Mouse (Mus musculus): ENCODE data around the gene Slc39a9. TPM values are rescaled to one million over a fixed set of nuclear protein-coding genes. Genes with fewer than 3 reads are reported as not detected.
A peak's percentile ranks its signal among the peaks of the same experiment; 100 is the strongest.

The Slc39a9 gene
- 23.8 and 27.4 TPM in 2 replicates for polyA plus RNA-seq (2014; fragmentation: Nextera tagmentation; extraction: Ambion mirVana)

DNA sequence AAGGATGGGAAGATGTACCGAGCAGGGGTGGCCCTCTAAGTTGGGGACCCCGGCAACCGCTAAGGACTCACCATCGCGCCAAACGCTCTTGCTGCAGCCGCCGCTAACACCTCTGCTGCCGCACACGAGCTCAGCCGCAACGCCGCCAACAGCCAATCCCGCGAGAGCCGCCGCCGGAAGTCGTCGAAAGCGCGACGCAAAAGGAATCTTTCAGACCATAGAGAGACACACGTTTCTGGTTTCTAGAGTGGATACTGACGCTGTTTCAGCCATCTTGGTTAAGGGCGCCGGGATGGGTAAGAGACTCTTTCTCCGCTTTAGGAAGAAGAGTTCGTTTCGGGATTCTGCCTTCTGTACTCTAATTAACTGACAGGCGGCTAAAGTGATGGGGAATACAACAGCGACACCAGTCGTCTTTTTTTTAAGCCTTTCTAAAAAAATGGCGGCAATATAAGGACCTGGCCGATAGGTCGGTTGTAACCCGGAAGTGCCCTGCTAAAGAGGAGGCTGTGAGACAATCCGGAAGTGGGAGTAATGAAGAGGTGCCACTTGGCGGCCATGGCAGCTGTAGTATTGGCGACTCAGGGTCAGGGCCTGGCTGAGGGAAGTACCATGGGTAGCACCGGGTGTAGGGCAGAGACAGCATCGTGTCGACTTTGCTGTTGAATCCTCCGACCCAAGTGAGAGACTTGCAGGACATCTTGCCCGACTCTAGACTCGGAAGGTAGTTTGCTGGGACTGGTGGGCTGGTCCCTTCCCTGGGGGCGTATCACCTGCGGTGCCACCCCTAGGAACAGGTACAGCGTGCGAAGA lies at the start of gene Slc39a9, which contains the start of gene Erh:
Gene Slc39a9 (plus strand): TSS at position 191 of the 813 bp plus-strand sequence.
Gene Erh (minus strand): TSS at position 649 of the 813 bp plus-strand sequence.
- Histone ChIP-seq H3K9me3 (ENCODE audit: control insufficient read depth, low read length) (no peaks in the 10 kb centered on the region), H3K27me3 (ENCODE audit: control insufficient read depth, insufficient read depth, low read length) (no peaks in the 10 kb centered on the region), H3K4me1 (ENCODE audit: control insufficient read depth, insufficient read depth, low read length) (peaks cover 8% of the 10 kb centered on the region), H3K4me3 (ENCODE audit: low read depth, low read length) (peak within 1 kb of the TSS; percentile 98), H3K4me2 (ENCODE audit: low read depth, severe bottlenecking) (peak within 1 kb of the TSS; percentile 70), H3K27ac (replicated peaks; ENCODE audit: low read depth, low read length) (peak within 1 kb of the TSS; percentile 76), H3K36me3 (ENCODE audit: control insufficient read depth, insufficient read depth, low read length) (peaks cover 8% of the 10 kb centered on the region), H3K9ac (ENCODE audit: low read length) (peak within 1 kb of the TSS; percentile 96)
- peak; percentile 94 for DNase-seq (ENCODE audit: low spot score)
- under 1% methylated on average over 50 of the region's 50 CpGs for WGBS
- ATAC-seq (ENCODE audit: insufficient number of reproducible peaks, low FRiP score, low TSS enrichment, low read depth): peak; percentile 96

DNA sequence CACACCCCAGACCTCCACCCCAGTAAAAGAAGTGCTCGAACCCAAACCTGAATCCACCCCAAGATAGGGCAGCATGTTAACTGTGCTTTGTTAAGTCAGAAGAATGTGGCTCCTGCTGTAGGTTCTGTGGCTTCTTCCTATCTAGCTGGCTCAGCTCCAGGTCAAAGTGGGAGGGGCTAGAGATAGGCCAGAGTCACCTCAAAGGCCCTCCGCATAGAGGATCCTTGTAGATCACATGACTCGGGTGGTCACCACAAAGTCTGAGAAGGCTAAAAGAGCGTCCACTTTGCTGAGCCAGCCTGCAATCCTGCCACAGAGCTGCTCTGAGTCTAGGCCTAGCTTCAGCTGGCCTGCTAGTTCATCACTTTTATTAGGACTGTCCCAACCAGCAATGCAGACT lies 49.5 kb upstream of the Slc39a9 start:
- Histone ChIP-seq H3K9ac (ENCODE audit: low read length) (no peak overlapping the region), H3K4me1 (ENCODE audit: control insufficient read depth, insufficient read depth, low read length) (no peaks in the 10 kb centered on the region), H3K27ac (replicated peaks; ENCODE audit: low read depth, low read length) (no peak overlapping the region), H3K4me3 (ENCODE audit: low read depth, low read length) (no peak overlapping the region), H3K36me3 (ENCODE audit: control insufficient read depth, insufficient read depth, low read length) (no peaks in the 10 kb centered on the region), H3K27me3 (ENCODE audit: control insufficient read depth, insufficient read depth, low read length) (no peaks in the 10 kb centered on the region), H3K4me2 (ENCODE audit: low read depth, severe bottlenecking) (no peak overlapping the region), H3K9me3 (ENCODE audit: control insufficient read depth, low read length) (no peaks in the 10 kb centered on the region)
- ATAC-seq (ENCODE audit: insufficient number of reproducible peaks, low FRiP score, low TSS enrichment, low read depth) (no peak), DNase-seq (ENCODE audit: low spot score) (no peak)
- 84% methylated on average over 4 of the region's 4 CpGs for WGBS

DNA sequence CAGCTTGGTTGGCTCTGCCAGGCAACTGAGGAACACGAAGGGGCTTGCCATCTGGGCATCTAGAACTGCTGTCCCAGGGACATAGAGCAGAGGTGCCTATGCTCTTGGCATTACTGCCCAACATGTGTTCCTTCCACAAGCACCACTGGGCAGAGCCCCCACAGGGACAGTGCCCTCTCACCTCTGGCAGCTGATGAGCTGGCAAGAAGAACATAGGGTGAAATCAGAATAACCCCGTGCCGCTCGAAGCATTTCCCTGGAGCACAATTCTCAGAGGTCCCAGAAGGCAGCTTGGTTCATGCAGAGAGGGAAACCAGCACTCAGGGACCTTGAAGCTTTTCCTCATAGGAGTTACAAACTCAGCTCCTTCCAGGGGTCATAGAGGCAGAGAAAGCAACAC lies 48.9 kb upstream of the Slc39a9 start:
- no peak for ATAC-seq (ENCODE audit: insufficient number of reproducible peaks, low FRiP score, low TSS enrichment, low read depth)
- Histone ChIP-seq H3K9me3 (ENCODE audit: control insufficient read depth, low read length) (no peaks in the 10 kb centered on the region), H3K4me1 (ENCODE audit: control insufficient read depth, insufficient read depth, low read length) (no peaks in the 10 kb centered on the region), H3K27ac (replicated peaks; ENCODE audit: low read depth, low read length) (no peak overlapping the region), H3K4me2 (ENCODE audit: low read depth, severe bottlenecking) (no peak overlapping the region), H3K27me3 (ENCODE audit: control insufficient read depth, insufficient read depth, low read length) (no peaks in the 10 kb centered on the region), H3K36me3 (ENCODE audit: control insufficient read depth, insufficient read depth, low read length) (no peaks in the 10 kb centered on the region), H3K4me3 (ENCODE audit: low read depth, low read length) (no peak overlapping the region), H3K9ac (ENCODE audit: low read length) (no peak overlapping the region)
- DNase-seq (ENCODE audit: low spot score): no peak
- WGBS: 96% methylated on average over 4 of the region's 4 CpGs

DNA sequence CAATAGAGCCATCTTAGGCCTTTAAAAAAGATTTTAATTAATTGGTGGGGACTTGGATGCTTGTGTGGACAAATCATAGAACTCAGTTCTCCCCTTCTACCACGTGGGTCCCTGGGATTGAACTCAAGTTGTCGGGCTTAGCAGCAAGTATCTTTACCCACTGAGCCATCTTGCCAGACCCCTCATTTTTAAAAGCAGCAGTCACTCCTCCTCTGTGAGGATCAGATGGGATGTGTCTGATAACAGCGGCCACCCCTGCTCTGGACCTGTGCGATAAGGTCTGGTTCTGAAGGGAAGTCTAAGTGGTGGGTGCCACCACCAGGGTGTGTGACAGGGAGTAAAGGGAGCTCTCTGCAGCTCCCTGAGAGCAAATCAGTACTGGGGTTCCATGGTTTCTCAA lies 48.1 kb upstream of the Slc39a9 start:
- Histone ChIP-seq H3K9me3 (ENCODE audit: control insufficient read depth, low read length) (no peaks in the 10 kb centered on the region), H3K9ac (ENCODE audit: low read length) (no peak overlapping the region), H3K4me2 (ENCODE audit: low read depth, severe bottlenecking) (no peak overlapping the region), H3K27ac (replicated peaks; ENCODE audit: low read depth, low read length) (no peak overlapping the region), H3K4me3 (ENCODE audit: low read depth, low read length) (no peak overlapping the region), H3K36me3 (ENCODE audit: control insufficient read depth, insufficient read depth, low read length) (no peaks in the 10 kb centered on the region), H3K4me1 (ENCODE audit: control insufficient read depth, insufficient read depth, low read length) (no peaks in the 10 kb centered on the region), H3K27me3 (ENCODE audit: control insufficient read depth, insufficient read depth, low read length) (no peaks in the 10 kb centered on the region)
- 96% methylated on average over 4 of the region's 4 CpGs for WGBS
- no peak for ATAC-seq (ENCODE audit: insufficient number of reproducible peaks, low FRiP score, low TSS enrichment, low read depth)
- DNase-seq (ENCODE audit: low spot score): no peak

DNA sequence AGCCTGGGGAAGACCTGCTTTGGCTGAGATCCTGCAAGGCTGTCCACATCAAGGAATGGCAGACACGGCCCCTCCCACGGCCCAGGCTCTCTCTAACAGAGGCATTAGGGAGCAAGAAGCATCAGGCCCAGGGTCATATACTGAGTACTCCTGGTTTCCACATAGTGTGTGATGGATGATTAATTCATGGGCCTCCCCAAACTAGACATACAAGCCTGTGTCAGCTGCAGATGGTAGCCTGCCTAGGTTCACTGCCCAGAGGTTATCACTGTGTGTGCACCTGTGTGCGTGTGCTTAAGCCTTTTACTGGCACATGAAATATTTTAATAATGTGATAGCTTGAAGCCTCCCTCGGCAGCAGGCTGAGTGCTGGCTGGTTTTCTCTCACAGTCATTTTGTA lies 47.7 kb upstream of the Slc39a9 start:
- no peak for ATAC-seq (ENCODE audit: insufficient number of reproducible peaks, low FRiP score, low TSS enrichment, low read depth)
- no peaks in the 10 kb centered on the region for H3K4me1 ChIP-seq (ENCODE audit: control insufficient read depth, insufficient read depth, low read length)
- H3K4me3 ChIP-seq (ENCODE audit: low read depth, low read length): no peak overlapping the region
- 90% methylated on average over 4 of the region's 4 CpGs for WGBS
- no peaks in the 10 kb centered on the region for H3K9me3 ChIP-seq (ENCODE audit: control insufficient read depth, low read length)
- no peak overlapping the region for H3K9ac ChIP-seq (ENCODE audit: low read length)
- no peak overlapping the region for H3K4me2 ChIP-seq (ENCODE audit: low read depth, severe bottlenecking)
- H3K27me3 ChIP-seq (ENCODE audit: control insufficient read depth, insufficient read depth, low read length): no peaks in the 10 kb centered on the region
- DNase-seq (ENCODE audit: low spot score): no peak
- H3K36me3 ChIP-seq (ENCODE audit: control insufficient read depth, insufficient read depth, low read length): no peaks in the 10 kb centered on the region
- no peak overlapping the region for H3K27ac ChIP-seq (replicated peaks; ENCODE audit: low read depth, low read length)

DNA sequence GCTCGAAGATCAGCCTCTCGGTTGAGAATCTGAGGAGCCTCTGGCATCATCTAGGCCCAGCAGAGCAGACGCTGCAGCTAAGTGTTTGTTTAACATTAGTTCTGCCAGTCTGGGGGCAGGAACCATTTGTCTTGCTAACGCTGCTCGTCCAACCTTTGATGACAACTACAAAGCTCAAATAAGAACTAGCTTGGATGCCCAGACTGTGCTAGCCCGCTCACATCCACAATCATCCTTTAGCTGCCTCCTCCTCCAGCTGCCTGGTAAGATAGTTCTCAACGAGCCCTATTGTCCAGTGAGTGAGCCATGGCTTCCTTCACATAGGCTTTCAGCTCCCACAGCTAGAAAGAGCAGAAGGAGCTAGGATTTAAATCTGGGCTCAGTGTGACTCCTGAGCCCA lies 45.4 kb upstream of the Slc39a9 start:
- DNase-seq (ENCODE audit: low spot score) (no peak), ATAC-seq (ENCODE audit: insufficient number of reproducible peaks, low FRiP score, low TSS enrichment, low read depth) (no peak)
- Histone ChIP-seq H3K4me1 (ENCODE audit: control insufficient read depth, insufficient read depth, low read length) (no peaks in the 10 kb centered on the region), H3K27ac (replicated peaks; ENCODE audit: low read depth, low read length) (no peak overlapping the region), H3K9me3 (ENCODE audit: control insufficient read depth, low read length) (no peaks in the 10 kb centered on the region), H3K9ac (ENCODE audit: low read length) (no peak overlapping the region), H3K4me2 (ENCODE audit: low read depth, severe bottlenecking) (no peak overlapping the region), H3K36me3 (ENCODE audit: control insufficient read depth, insufficient read depth, low read length) (no peaks in the 10 kb centered on the region), H3K4me3 (ENCODE audit: low read depth, low read length) (no peak overlapping the region), H3K27me3 (ENCODE audit: control insufficient read depth, insufficient read depth, low read length) (no peaks in the 10 kb centered on the region)
- 32% methylated on average over 7 of the region's 7 CpGs for WGBS

DNA sequence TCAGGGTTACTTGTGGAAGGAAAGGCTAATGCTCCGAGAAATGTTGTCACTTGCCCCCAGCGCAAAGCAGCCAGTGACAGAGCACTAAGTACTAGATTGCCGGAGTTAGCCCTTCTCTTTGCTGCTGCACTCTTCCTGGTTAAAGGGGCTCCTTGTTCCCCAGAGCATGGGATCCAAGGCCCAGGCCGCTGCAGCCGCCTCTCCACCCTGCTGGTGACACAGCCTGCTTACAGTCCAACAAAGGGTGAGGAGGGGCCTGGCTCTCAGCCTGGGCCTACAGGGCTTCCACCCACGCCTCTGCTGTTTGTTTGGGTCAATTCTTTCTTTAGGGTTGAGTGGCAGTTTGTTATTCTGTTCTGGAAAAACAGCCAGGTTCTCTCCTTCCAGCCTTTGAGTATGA lies 44.9 kb upstream of the Slc39a9 start:
- no peak for DNase-seq (ENCODE audit: low spot score)
- Histone ChIP-seq H3K9me3 (ENCODE audit: control insufficient read depth, low read length) (no peaks in the 10 kb centered on the region), H3K4me1 (ENCODE audit: control insufficient read depth, insufficient read depth, low read length) (no peaks in the 10 kb centered on the region), H3K4me3 (ENCODE audit: low read depth, low read length) (no peak overlapping the region), H3K4me2 (ENCODE audit: low read depth, severe bottlenecking) (no peak overlapping the region), H3K36me3 (ENCODE audit: control insufficient read depth, insufficient read depth, low read length) (no peaks in the 10 kb centered on the region), H3K9ac (ENCODE audit: low read length) (no peak overlapping the region), H3K27me3 (ENCODE audit: control insufficient read depth, insufficient read depth, low read length) (no peaks in the 10 kb centered on the region), H3K27ac (replicated peaks; ENCODE audit: low read depth, low read length) (no peak overlapping the region)
- no peak for ATAC-seq (ENCODE audit: insufficient number of reproducible peaks, low FRiP score, low TSS enrichment, low read depth)
- WGBS: 59% methylated on average over 6 of the region's 6 CpGs

DNA sequence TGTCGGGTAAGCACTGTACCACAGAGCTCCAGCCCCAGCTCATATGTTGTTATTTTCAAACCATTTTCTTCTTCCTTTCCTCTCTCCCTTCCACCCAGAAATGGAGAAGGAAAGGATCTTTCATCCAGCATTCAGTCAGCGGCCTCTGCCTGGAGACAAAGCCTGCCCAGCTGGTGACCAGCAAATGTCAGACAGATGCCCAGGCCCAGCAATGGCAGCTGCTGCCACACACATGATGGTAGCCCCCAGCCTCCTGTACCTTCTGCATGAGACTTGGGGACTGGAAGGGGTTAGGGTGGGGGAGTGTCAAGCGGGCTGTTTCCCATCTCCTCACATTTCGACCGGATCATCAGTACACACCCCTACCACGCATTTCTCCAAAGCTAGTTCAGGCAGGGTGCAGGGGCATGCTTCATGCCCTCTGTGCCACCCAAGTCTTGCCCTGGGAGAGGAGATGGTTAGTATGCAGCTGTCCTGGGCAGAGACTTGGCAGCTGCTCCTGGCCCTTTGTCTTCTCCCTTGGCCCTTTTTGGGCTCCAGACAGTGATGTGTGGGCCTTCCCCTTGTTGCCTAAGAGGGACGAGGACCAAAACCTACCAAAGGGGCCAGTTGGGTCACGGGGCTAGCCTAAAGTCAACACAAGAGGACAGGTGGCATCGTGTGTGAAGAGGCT lies 42.0 kb upstream of the Slc39a9 start:
- 84% methylated on average over 9 of the region's 9 CpGs for WGBS
- Histone ChIP-seq H3K9me3 (ENCODE audit: control insufficient read depth, low read length) (no peaks in the 10 kb centered on the region), H3K36me3 (ENCODE audit: control insufficient read depth, insufficient read depth, low read length) (no peaks in the 10 kb centered on the region), H3K4me1 (ENCODE audit: control insufficient read depth, insufficient read depth, low read length) (no peaks in the 10 kb centered on the region), H3K4me2 (ENCODE audit: low read depth, severe bottlenecking) (no peak overlapping the region), H3K27ac (replicated peaks; ENCODE audit: low read depth, low read length) (no peak overlapping the region), H3K27me3 (ENCODE audit: control insufficient read depth, insufficient read depth, low read length) (no peaks in the 10 kb centered on the region), H3K9ac (ENCODE audit: low read length) (no peak overlapping the region), H3K4me3 (ENCODE audit: low read depth, low read length) (no peak overlapping the region)
- DNase-seq (ENCODE audit: low spot score) (no peak), ATAC-seq (ENCODE audit: insufficient number of reproducible peaks, low FRiP score, low TSS enrichment, low read depth) (no peak)
